Mouse (Mus musculus): Measurements from ENCODE around the gene Daw1.

- TF ChIP-seq CTCF (IDR thresholded peaks at IDR 0.05; ENCODE audit: low read depth, low read length) (no peak), TAL1 (conservative IDR thresholded peaks at IDR 0.05; ENCODE audit: low read depth, low read length) (no peak), GATA2 (IDR thresholded peaks at IDR 0.05; ENCODE audit: borderline replicate concordance, low read depth, low read length) (no peak)
Measured at GRCm38 (mm10) chr1:83152961-83153360, 6.6 kb upstream of the Daw1 start.
